9 mouse cellular contexts compared by ENCODE assay signal in genomic region chr2:128172266-128172665, GRCm38 (mm10). TPM values are rescaled to one million over a fixed set of nuclear protein-coding genes. Genes with fewer than 3 reads are reported as not detected.
DNase-seq lines count a peak whose midpoint lies in the region; ATAC-seq lines count a peak whose summit lies in the region.
"Had no signal": no experiment of that assay in that cellular context is flagged by ENCODE, and none has a peak within 500 bp of the region (broad histone marks: within the 10 kb centered on the region; RNA-seq: fewer than 3 reads in every experiment).

No protein-coding gene starts in this region.

- peak; percentile 39; the same call in 1 of the 2 replicates for ATAC-seq in intestine, embryonic 15.5 days
- no peak for ATAC-seq in intestine, embryonic 16.5 days
- peak; percentile 28; the same call in 1 of the 2 replicates for ATAC-seq in stomach, embryonic 14.5 days (ENCODE audit: insufficient number of reproducible peaks, insufficient read depth, low FRiP score, low read depth)
- no peak for ATAC-seq in megakaryocyte, adult 5-6 weeks (ENCODE audit: poor library complexity, severe bottlenecking)

- no peak overlapping the region for H3K27ac ChIP-seq in intestine, embryonic 15.5 days
- H3K27ac ChIP-seq in intestine, embryonic 16.5 days (ENCODE audit: low read length), result no peak overlapping the region
- H3K27ac ChIP-seq in stomach, embryonic 14.5 days (ENCODE audit: low read length), result no peak overlapping the region
- H3K27ac ChIP-seq in midbrain, embryonic 10.5 days (replicated peaks), result no peak overlapping the region

- no peak overlapping the region for H3K4me3 ChIP-seq in intestine, embryonic 15.5 days (replicated peaks)
- no peak overlapping the region for H3K4me3 ChIP-seq in intestine, embryonic 16.5 days (ENCODE audit: low read length)
- H3K4me3 ChIP-seq in stomach, embryonic 14.5 days (ENCODE audit: low read depth, low read length), result no peak overlapping the region
- H3K4me3 ChIP-seq in midbrain, embryonic 10.5 days, result no peak overlapping the region

- H3K4me2 ChIP-seq in intestine, embryonic 15.5 days (replicated peaks), result no peak overlapping the region
- no peak overlapping the region for H3K4me2 ChIP-seq in intestine, embryonic 16.5 days (ENCODE audit: low read depth, low read length)
- no peak overlapping the region for H3K4me2 ChIP-seq in stomach, embryonic 14.5 days (replicated peaks; ENCODE audit: low read depth, low read length)

- 83% methylated on average over 5 of the region's 5 CpGs for WGBS in intestine, embryonic 15.5 days
- 88% methylated on average over 5 of the region's 5 CpGs for WGBS in intestine, embryonic 16.5 days
- 80% methylated on average over 5 of the region's 5 CpGs for WGBS in stomach, embryonic 14.5 days
- WGBS in midbrain, embryonic 10.5 days, result 90% methylated on average over 5 of the region's 5 CpGs

- no peaks in the 10 kb centered on the region for H3K27me3 ChIP-seq in intestine, embryonic 15.5 days (replicated peaks)
- no peaks in the 10 kb centered on the region for H3K27me3 ChIP-seq in intestine, embryonic 16.5 days (replicated peaks; ENCODE audit: control insufficient read depth, insufficient read depth, low read length)
- H3K27me3 ChIP-seq in stomach, embryonic 14.5 days (ENCODE audit: control insufficient read depth, insufficient read depth, low read length), result no peaks in the 10 kb centered on the region
- H3K27me3 ChIP-seq in midbrain, embryonic 10.5 days (ENCODE audit: low read depth, poor library complexity, severe bottlenecking), result no peaks in the 10 kb centered on the region

- peaks cover 20% of the 10 kb centered on the region for H3K4me1 ChIP-seq in intestine, embryonic 15.5 days (replicated peaks)
- H3K4me1 ChIP-seq in intestine, embryonic 16.5 days (ENCODE audit: control insufficient read depth, insufficient read depth, low read length), result peaks cover 26% of the 10 kb centered on the region
- peaks cover 19% of the 10 kb centered on the region for H3K4me1 ChIP-seq in stomach, embryonic 14.5 days (ENCODE audit: control insufficient read depth, insufficient read depth, low read length)
- peaks cover 26% of the 10 kb centered on the region for H3K4me1 ChIP-seq in midbrain, embryonic 10.5 days

- no peaks in the 10 kb centered on the region for H3K36me3 ChIP-seq in intestine, embryonic 15.5 days
- no peaks in the 10 kb centered on the region for H3K36me3 ChIP-seq in intestine, embryonic 16.5 days (ENCODE audit: control insufficient read depth, insufficient read depth, low read length)
- H3K36me3 ChIP-seq in stomach, embryonic 14.5 days (ENCODE audit: control insufficient read depth, insufficient read depth, low read length), result no peaks in the 10 kb centered on the region
- H3K36me3 ChIP-seq in midbrain, embryonic 10.5 days, result no peaks in the 10 kb centered on the region

- no peaks in the 10 kb centered on the region for H3K9me3 ChIP-seq in intestine, embryonic 15.5 days
- H3K9me3 ChIP-seq in intestine, embryonic 16.5 days (ENCODE audit: control insufficient read depth, low read length), result no peaks in the 10 kb centered on the region
- H3K9me3 ChIP-seq in stomach, embryonic 14.5 days (ENCODE audit: control insufficient read depth, low read depth, low read length), result no peaks in the 10 kb centered on the region
- H3K9me3 ChIP-seq in midbrain, embryonic 10.5 days (replicated peaks), result no peaks in the 10 kb centered on the region

- DNase-seq in cerebellum, adult 11-12 months, result peak; percentile 90
- DNase-seq in layer of hippocampus, adult 9-10 months (ENCODE audit: low spot score), result peak; percentile 37
- DNase-seq in midbrain, embryonic 10.5 days (ENCODE audit: low spot score), result no peak
- DNase-seq in thymus, postnatal 10 days (ENCODE audit: low spot score in 2 of 2), result no peak
- DNase-seq: gastrocnemius, postnatal 10 days had no signal

- H3K9ac ChIP-seq in intestine, embryonic 15.5 days, result no peak overlapping the region
- H3K9ac ChIP-seq in intestine, embryonic 16.5 days (ENCODE audit: low read depth, low read length), result no peak overlapping the region
- H3K9ac ChIP-seq in stomach, embryonic 14.5 days (replicated peaks; ENCODE audit: low read depth, low read length), result no peak overlapping the region

RNA-seq across cellular contexts. Expression of gene Bcl2l11, which starts 46.4 kb away (rescaled TPM):
- polyA plus RNA-seq in intestine, embryonic 15.5 days (2015; fragmentation: Nextera tagmentation; extraction: Ambion mirVana), result 12.8 and 13.1 TPM in 2 replicates
- 10.0 and 10.6 TPM in 2 replicates for polyA plus RNA-seq in intestine, embryonic 16.5 days (2015; fragmentation: Nextera tagmentation; extraction: Ambion mirVana)
- polyA plus RNA-seq in stomach, embryonic 14.5 days (2014; fragmentation: Nextera tagmentation; extraction: Ambion mirVana), result 19.9 and 22.6 TPM in 2 replicates
- polyA plus RNA-seq in midbrain, embryonic 10.5 days (2016; fragmentation: Nextera tagmentation; extraction: Ambion mirVana), result 25.0 and 25.1 TPM in 2 replicates
- 16.8 and 21.2 TPM in 2 replicates for total RNA-seq in megakaryocyte, adult 5-6 weeks (2015)
- total RNA-seq in megakaryocyte, adult 5-6 weeks (2017), result 15.1 and 20.4 TPM in 2 replicates

Comparison
In these comparisons a context has a peak if more than half of its experiments do, and no peak if none do; other contexts are left out.
1. ATAC-seq: peak in intestine, embryonic 15.5 days (single experiment) and stomach, embryonic 14.5 days (single experiment); none in intestine, embryonic 16.5 days (single experiment) and megakaryocyte, adult 5-6 weeks (single experiment).
2. DNase-seq: peak in cerebellum, adult 11-12 months (single experiment) and layer of hippocampus, adult 9-10 months (single experiment); none in midbrain, embryonic 10.5 days (single experiment) and thymus, postnatal 10 days (0 of 2).